Mouse (Mus musculus) C2C12 (cell line): Measurements from ENCODE around the gene Emc1.

Experiments used
- CTCF ChIP-seq: IDR thresholded peaks from one replicate; pipeline ENCODE4 v1.5.1; 2011; ENCODE audit not compliant: control insufficient read depth, insufficient read depth, insufficient read length
- MAX ChIP-seq: IDR thresholded peaks from one replicate; pipeline ENCODE4 v1.6.1; 2011; ENCODE audit warnings: mild to moderate bottlenecking, control low read depth
- MYOD1 ChIP-seq: IDR thresholded peaks from one replicate; pipeline ENCODE4 v1.6.1; 2011; ENCODE audit warnings: low read depth; ENCODE audit not compliant: control insufficient read depth, insufficient read length
- MYOG ChIP-seq: IDR thresholded peaks from one replicate; pipeline ENCODE4 v1.6.1; 2011; ENCODE audit not compliant: control insufficient read depth, insufficient read length; ENCODE audit errors: extremely low read depth
- USF1 ChIP-seq: IDR thresholded peaks from one replicate; pipeline ENCODE4 v1.6.1; 2011; ENCODE audit warnings: low read depth, mild to moderate bottlenecking, control low read depth, moderate library complexity

- TF ChIP-seq CTCF: no peak
- TF ChIP-seq MAX: no peak
- TF ChIP-seq MYOG: no peak
- TF ChIP-seq USF1: no peak
- TF ChIP-seq MYOD1: no peak
These were observed 50.8 kb downstream of the Emc1 start for GRCm38 (mm10) chr4:139403214-139403613.
